Mouse (Mus musculus): ENCODE measurements around the gene Plekha5. TPM values are rescaled to one million over a fixed set of nuclear protein-coding genes. Genes with fewer than 3 reads are reported as not detected.

The Plekha5 gene
- polyA plus RNA-seq, 1 experiment from 2014 or later: 42.0 TPM

- Histone ChIP-seq H3K27me3 (replicated peaks; ENCODE audit: low read depth, poor library complexity, severe bottlenecking) (no peaks in the 10 kb centered on the region), H3K27ac (replicated peaks) (no peak overlapping the region), H3K4me1 (no peaks in the 10 kb centered on the region), H3K4me3 (no peak overlapping the region), H3K9me3 (no peaks in the 10 kb centered on the region), H3K36me3 (replicated peaks) (peaks cover 28% of the 10 kb centered on the region)
- no peak for DNase-seq (ENCODE audit: low spot score)
- 94% methylated on average over 6 of the region's 6 CpGs for WGBS
Observed at GRCm38 (mm10) chr6:140464818-140465217, 41.0 kb downstream of the Plekha5 start.

GRCm38 (mm10) chr6:140465946-140466646 lies 42.2 kb downstream of the Plekha5 start:
- Histone ChIP-seq H3K36me3 (replicated peaks) (peaks cover 24% of the 10 kb centered on the region), H3K27me3 (replicated peaks; ENCODE audit: low read depth, poor library complexity, severe bottlenecking) (no peaks in the 10 kb centered on the region), H3K4me3 (no peak overlapping the region), H3K9me3 (no peaks in the 10 kb centered on the region), H3K4me1 (no peaks in the 10 kb centered on the region), H3K27ac (replicated peaks) (no peak overlapping the region)
- 91% methylated on average over 9 of the region's 9 CpGs for WGBS
- DNase-seq (ENCODE audit: low spot score): no peak

GRCm38 (mm10) chr6:140466841-140467240 lies 43.0 kb downstream of the Plekha5 start:
- no peak overlapping the region for H3K4me3 ChIP-seq
- no peaks in the 10 kb centered on the region for H3K4me1 ChIP-seq
- no peaks in the 10 kb centered on the region for H3K27me3 ChIP-seq (replicated peaks; ENCODE audit: low read depth, poor library complexity, severe bottlenecking)
- 86% methylated on average over 6 of the region's 6 CpGs for WGBS
- H3K9me3 ChIP-seq: no peaks in the 10 kb centered on the region
- H3K36me3 ChIP-seq (replicated peaks): peaks cover 21% of the 10 kb centered on the region
- DNase-seq (ENCODE audit: low spot score): no peak
- no peak overlapping the region for H3K27ac ChIP-seq (replicated peaks)

- 97% methylated on average over 12 of the region's 12 CpGs for WGBS
- H3K36me3 ChIP-seq (replicated peaks): peaks cover 16% of the 10 kb centered on the region
- H3K4me3 ChIP-seq: no peak overlapping the region
- no peaks in the 10 kb centered on the region for H3K27me3 ChIP-seq (replicated peaks; ENCODE audit: low read depth, poor library complexity, severe bottlenecking)
- DNase-seq (ENCODE audit: low spot score): no peak
- H3K4me1 ChIP-seq: no peaks in the 10 kb centered on the region
- H3K9me3 ChIP-seq: no peaks in the 10 kb centered on the region
- H3K27ac ChIP-seq (replicated peaks): no peak overlapping the region
Observed at GRCm38 (mm10) chr6:140467851-140468250, 44.0 kb downstream of the Plekha5 start.

- no peak overlapping the region for H3K4me3 ChIP-seq
- H3K4me1 ChIP-seq: no peaks in the 10 kb centered on the region
- no peaks in the 10 kb centered on the region for H3K9me3 ChIP-seq
- peaks cover 12% of the 10 kb centered on the region for H3K36me3 ChIP-seq (replicated peaks)
- WGBS: 86% methylated on average over 6 of the region's 6 CpGs
- H3K27me3 ChIP-seq (replicated peaks; ENCODE audit: low read depth, poor library complexity, severe bottlenecking): no peaks in the 10 kb centered on the region
- H3K27ac ChIP-seq (replicated peaks): no peak overlapping the region
- DNase-seq (ENCODE audit: low spot score): no peak
Observed at GRCm38 (mm10) chr6:140469791-140470190, 45.9 kb downstream of the Plekha5 start.

GRCm38 (mm10) chr6:140471751-140472150 lies 47.9 kb downstream of the Plekha5 start:
- H3K4me3 ChIP-seq: no peak overlapping the region
- H3K9me3 ChIP-seq: no peaks in the 10 kb centered on the region
- DNase-seq (ENCODE audit: low spot score): no peak
- no peak overlapping the region for H3K27ac ChIP-seq (replicated peaks)
- no peaks in the 10 kb centered on the region; the same call in 1 of the 2 replicates for H3K36me3 ChIP-seq (replicated peaks)
- no peaks in the 10 kb centered on the region for H3K27me3 ChIP-seq (replicated peaks; ENCODE audit: low read depth, poor library complexity, severe bottlenecking)
- WGBS: 88% methylated on average over 5 of the region's 5 CpGs
- H3K4me1 ChIP-seq: no peaks in the 10 kb centered on the region; the same call in 1 of the 2 replicates

GRCm38 (mm10) chr6:140472345-140472744 lies 48.5 kb downstream of the Plekha5 start:
- no peak overlapping the region for H3K4me3 ChIP-seq
- peak; percentile 54 for DNase-seq (ENCODE audit: low spot score)
- 62% methylated on average over 4 of the region's 4 CpGs for WGBS
- peaks cover 6% of the 10 kb centered on the region for H3K4me1 ChIP-seq
- no peaks in the 10 kb centered on the region; the same call in 1 of the 2 replicates for H3K36me3 ChIP-seq (replicated peaks)
- H3K27ac ChIP-seq (replicated peaks): no peak overlapping the region
- no peaks in the 10 kb centered on the region for H3K27me3 ChIP-seq (replicated peaks; ENCODE audit: low read depth, poor library complexity, severe bottlenecking)
- H3K9me3 ChIP-seq: no peaks in the 10 kb centered on the region

- H3K4me3 ChIP-seq: no peak overlapping the region
- H3K27ac ChIP-seq (replicated peaks): no peak overlapping the region
- H3K27me3 ChIP-seq (replicated peaks; ENCODE audit: low read depth, poor library complexity, severe bottlenecking): no peaks in the 10 kb centered on the region
- no peak for DNase-seq (ENCODE audit: low spot score)
- no peaks in the 10 kb centered on the region for H3K36me3 ChIP-seq (replicated peaks)
- WGBS: 88% methylated on average over 9 of the region's 9 CpGs
- H3K4me1 ChIP-seq: peaks cover 13% of the 10 kb centered on the region
- H3K9me3 ChIP-seq: no peaks in the 10 kb centered on the region
Observed at GRCm38 (mm10) chr6:140475393-140476087, 51.7 kb downstream of the Plekha5 start.

GRCm38 (mm10) chr6:140476981-140477380 lies 53.1 kb downstream of the Plekha5 start:
- no peak for DNase-seq (ENCODE audit: low spot score)
- Histone ChIP-seq H3K4me1 (peaks cover 17% of the 10 kb centered on the region), H3K27me3 (replicated peaks; ENCODE audit: low read depth, poor library complexity, severe bottlenecking) (no peaks in the 10 kb centered on the region), H3K27ac (replicated peaks) (0 out of 2 replicates have a peak overlapping the region, but pooled peaks have one; percentile 14), H3K36me3 (replicated peaks) (no peaks in the 10 kb centered on the region), H3K4me3 (no peak overlapping the region), H3K9me3 (no peaks in the 10 kb centered on the region)
- 73% methylated on average over 2 of the region's 2 CpGs for WGBS

GRCm38 (mm10) chr6:140478031-140478430 lies 54.2 kb downstream of the Plekha5 start:
- 79% methylated on average over 7 of the region's 7 CpGs for WGBS

GRCm38 (mm10) chr6:140478943-140479342 lies 55.1 kb downstream of the Plekha5 start:
- no peaks in the 10 kb centered on the region for H3K27me3 ChIP-seq (replicated peaks; ENCODE audit: low read depth, poor library complexity, severe bottlenecking)
- DNase-seq (ENCODE audit: low spot score): no peak
- H3K4me3 ChIP-seq: no peak overlapping the region
- peaks cover 23% of the 10 kb centered on the region for H3K4me1 ChIP-seq
- no peaks in the 10 kb centered on the region for H3K9me3 ChIP-seq
- no peaks in the 10 kb centered on the region for H3K36me3 ChIP-seq (replicated peaks)
- no peak overlapping the region for H3K27ac ChIP-seq (replicated peaks)
- 94% methylated on average over 5 of the region's 5 CpGs for WGBS

More at GRCm38 (mm10) chr6:140478031-140478430, 54.2 kb downstream of the Plekha5 start:
- H3K4me1 ChIP-seq: peaks cover 19% of the 10 kb centered on the region
- no peak overlapping the region for H3K4me3 ChIP-seq
- DNase-seq (ENCODE audit: low spot score): no peak
- H3K27ac ChIP-seq (replicated peaks): no peak overlapping the region
- H3K27me3 ChIP-seq (replicated peaks; ENCODE audit: low read depth, poor library complexity, severe bottlenecking): no peaks in the 10 kb centered on the region
- H3K36me3 ChIP-seq (replicated peaks): no peaks in the 10 kb centered on the region
- no peaks in the 10 kb centered on the region for H3K9me3 ChIP-seq

- Histone ChIP-seq H3K27ac (replicated peaks) (no peak overlapping the region), H3K4me1 (peaks cover 27% of the 10 kb centered on the region), H3K9me3 (no peaks in the 10 kb centered on the region), H3K36me3 (replicated peaks) (0 out of 2 replicates have a peak, but pooled peaks cover 3% of the 10 kb centered on the region), H3K4me3 (no peak overlapping the region), H3K27me3 (replicated peaks; ENCODE audit: low read depth, poor library complexity, severe bottlenecking) (no peaks in the 10 kb centered on the region)
- 86% methylated on average over 10 of the region's 10 CpGs for WGBS
- no peak for DNase-seq (ENCODE audit: low spot score)
Observed at GRCm38 (mm10) chr6:140480425-140481081, 56.7 kb downstream of the Plekha5 start.
